In the genomic region with DNA sequence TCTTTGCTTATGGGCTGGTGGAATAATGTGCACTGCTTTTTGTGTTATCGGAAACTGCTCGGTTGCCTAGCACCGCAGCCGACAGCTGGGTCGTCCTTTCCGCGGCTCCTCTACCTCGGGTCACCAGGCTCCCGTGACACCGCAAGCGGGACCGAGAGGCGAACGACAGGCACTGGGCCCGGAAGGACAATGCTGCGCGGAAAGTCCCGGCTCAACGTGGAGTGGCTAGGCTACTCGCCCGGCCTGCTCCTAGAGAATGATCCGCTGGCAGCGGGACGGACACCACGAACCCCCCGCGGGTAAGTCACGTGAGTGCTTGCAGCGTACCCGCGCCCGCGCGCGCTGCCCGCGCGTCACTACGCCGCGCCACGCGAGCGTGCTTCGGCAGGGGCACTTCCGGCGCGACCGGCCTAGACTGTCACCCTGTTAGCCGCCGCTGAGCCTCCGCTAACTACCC, we compare ENCODE assay signal across 8 mouse cellular contexts. TPM values are rescaled to one million over a fixed set of nuclear protein-coding genes. Genes with fewer than 3 reads are reported as not detected.
DNase-seq lines count a peak whose midpoint lies in the region; ATAC-seq and TF ChIP-seq lines count a peak whose summit lies in the region.

No protein-coding gene starts in this region.

- peak; percentile 91 for ATAC-seq in activated CD4-positive, CD25-positive, alpha-beta regulatory T cell, adult 4 months
- ATAC-seq in megakaryocyte progenitor cell, adult 5-6 weeks (replicated peaks; ENCODE audit: poor library complexity) = peak; percentile 90

- TF ChIP-seq POLR2A in cortical plate, adult 2 months (IDR thresholded peaks at IDR 0.05; ENCODE audit: extremely low read depth, insufficient read depth, low read length) = peak; percentile 71

- peak; percentile 77 for DNase-seq in gastrocnemius, postnatal 10 days
- peak; percentile 87 for DNase-seq in induced T-regulatory cell, adult 2 months (ENCODE audit: low read depth)
- peak; percentile 74 to 83 for DNase-seq in left cerebral cortex, adult 9 months (ENCODE audit: low spot score in 2 of 2)
- DNase-seq in right cerebral cortex, postnatal 14 days = peak; percentile 81
- DNase-seq in urinary bladder, postnatal 36 days (ENCODE audit: low spot score in 2 of 2) = peak; percentile 73 to 84

- H3K27ac ChIP-seq in cortical plate, adult 2 months (ENCODE audit: insufficient read depth, low read length) = peak overlapping the region; percentile 94

- H3K4me1 ChIP-seq in cortical plate, adult 2 months (ENCODE audit: control insufficient read depth, insufficient read depth, low read length) = peaks cover 3% of the 10 kb centered on the region; the same call in 1 of the 2 replicates

- H3K4me3 ChIP-seq in cortical plate, adult 2 months (ENCODE audit: insufficient read depth, low read length) = peak overlapping the region; percentile 85

- TF ChIP-seq CTCF in cortical plate, adult 2 months (IDR thresholded peaks at IDR 0.05; ENCODE audit: extremely low read depth, insufficient read depth, low read length) = no peak

RNA-seq across cellular contexts. Expression of a gene that starts 0.7 kb away (rescaled TPM):
- 10 to 100 TPM; 40.6 to 46.8 TPM for polyA plus RNA-seq in activated CD4-positive, CD25-positive, alpha-beta regulatory T cell, adult 4 months (2017; shearing (Covaris generic))
- polyA plus RNA-seq in cortical plate, adult 2 months (2012; rRNA removed) = 21.7 and 22.8 TPM in 2 replicates
- total RNA-seq in gastrocnemius, postnatal 10 days (2021) = 10 to 100 TPM; 20.9 to 22.8 TPM
- 42.0 and 52.7 TPM in 2 replicates for total RNA-seq in megakaryocyte progenitor cell, adult 5-6 weeks (2015)
- 9.1 and 12.1 TPM in 2 replicates for total RNA-seq in megakaryocyte progenitor cell, adult 5-6 weeks (2017)

Comparison
In these comparisons a context has a peak if more than half of its experiments do, and no peak if none do; other contexts are left out.
1. Peak in every context shown above with its lines: DNase-seq, ATAC-seq, H3K4me3 ChIP-seq and H3K27ac ChIP-seq.